Mouse (Mus musculus) lung, embryonic 14.5 days (tissue): ENCODE results near the gene Cenpm. TPM values are rescaled to one million over a fixed set of nuclear protein-coding genes. Genes with fewer than 3 reads are reported as not detected.
A peak's percentile ranks its signal among the peaks of the same experiment; 100 is the strongest.

Experiments
- ATAC-seq: fragments of 200-750 bp; cut with Nextera tagmentation; 2 replicates; pipeline ENCODE4 v1.8.0; 2017; ENCODE audit warnings: mild to moderate bottlenecking, moderate TSS enrichment, moderate library complexity; ENCODE audit not compliant: insufficient read depth
- DNase-seq: peaks from one replicate; pipeline ENCODE4 v3.0.0-alpha.2; 2015
- H3K27ac ChIP-seq: fragments of 300-500 bp; sonication (generic); 2 replicates; pipeline ENCODE4 v1.5.1; 2014; ENCODE audit warnings: low read depth, mild to moderate bottlenecking, moderate library complexity
- H3K27me3 ChIP-seq: fragments of 300-500 bp; sonication (generic); 2 replicates; pipeline ENCODE4 v1.6.1; 2014; ENCODE audit warnings: low read length, control low read depth; ENCODE audit not compliant: insufficient read depth
- H3K36me3 ChIP-seq: fragments of 300-500 bp; sonication (generic); 2 replicates; pipeline ENCODE4 v1.6.1; 2014; ENCODE audit warnings: control low read depth; ENCODE audit not compliant: insufficient read depth
- H3K4me1 ChIP-seq: fragments of 300-500 bp; sonication (generic); 2 replicates; pipeline ENCODE4 v1.6.1; 2014; ENCODE audit warnings: antibody characterized with exemption, control low read depth; ENCODE audit not compliant: insufficient read depth
- H3K4me2 ChIP-seq: fragments of 300-500 bp; sonication (generic); 2 replicates; pipeline ENCODE4 v1.6.1; 2014; ENCODE audit warnings: mild to moderate bottlenecking
- H3K4me3 ChIP-seq: fragments of 300-500 bp; sonication (generic); 2 replicates; pipeline ENCODE4 v1.5.1; 2014; ENCODE audit warnings: low read depth, low read length
- H3K9ac ChIP-seq: fragments of 300-500 bp; sonication (generic); 2 replicates; pipeline ENCODE4 v1.6.1; 2014
- H3K9me3 ChIP-seq: fragments of 300-500 bp; sonication (generic); 2 replicates; pipeline ENCODE4 v1.6.1; 2016; ENCODE audit warnings: low read depth, low read length, control low read depth
- CTCF ChIP-seq: IDR thresholded peaks from 2 replicates; pipeline ENCODE4 v1.5.1; 2016; ENCODE audit warnings: antibody characterized with exemption, low read depth
- WGBS: fragments of 180-500 bp; shearing (Covaris S2); extraction: QIAGEN DNeasy Blood & Tissue Kit; methylation state at CpG from one replicate; pipeline ENCODE4 v1.1.7; 2014; 5-methylcytosine and 5-hydroxymethylcytosine counted together
- polyA plus RNA-seq: library from polyadenylated mRNA; unstranded; fragments of >200 nt; fragmentation: Nextera tagmentation; extraction: Ambion mirVana; gene quantifications from 2 replicates; pipeline ENCODE4 v1.2.1, GENCODE M21; 2014

The Cenpm gene
- polyA plus RNA-seq, 1 experiment from 2014 or later: 86.9 TPM

- no peak for TF ChIP-seq CTCF
- Histone ChIP-seq H3K36me3 (peaks cover 6% of the 10 kb centered on the region; the same call in 1 of the 2 replicates), H3K4me1 (no peaks in the 10 kb centered on the region), H3K9ac (no peak overlapping the region), H3K27me3 (peaks cover 2% of the 10 kb centered on the region; the same call in 1 of the 2 replicates), H3K9me3 (no peaks in the 10 kb centered on the region), H3K4me2 (no peak overlapping the region), H3K27ac (no peak overlapping the region), H3K4me3 (no peak overlapping the region)
- WGBS: 66% methylated on average over 6 of the region's 6 CpGs
- ATAC-seq (no peak), DNase-seq (no peak)
Measured at GRCm38 (mm10) chr15:82230098-82230611, 14.4 kb downstream of the Cenpm start.

- Histone ChIP-seq H3K27ac (peak overlapping the region; percentile 32; the same call in 1 of the 2 replicates), H3K4me2 (no peak overlapping the region), H3K27me3 (peaks cover 8% of the 10 kb centered on the region), H3K9ac (no peak overlapping the region), H3K4me3 (no peak overlapping the region), H3K4me1 (no peaks in the 10 kb centered on the region), H3K36me3 (peaks cover 6% of the 10 kb centered on the region; the same call in 1 of the 2 replicates), H3K9me3 (no peaks in the 10 kb centered on the region)
- peak; percentile 32; the same call in 1 of the 2 replicates for ATAC-seq
- DNase-seq: no peak
- TF ChIP-seq CTCF: no peak
- WGBS: 39% methylated on average over 11 of the region's 11 CpGs
Measured at GRCm38 (mm10) chr15:82229542-82230045, 15.0 kb downstream of the Cenpm start.

GRCm38 (mm10) chr15:82225769-82226168, 18.8 kb downstream of the Cenpm start:
- Histone ChIP-seq H3K4me2 (no peak overlapping the region), H3K9me3 (no peaks in the 10 kb centered on the region), H3K4me1 (peaks cover 4% of the 10 kb centered on the region; the same call in 1 of the 2 replicates), H3K27ac (no peak overlapping the region), H3K4me3 (no peak overlapping the region), H3K9ac (no peak overlapping the region), H3K27me3 (peaks cover 29% of the 10 kb centered on the region), H3K36me3 (no peaks in the 10 kb centered on the region)
- ATAC-seq (no peak), DNase-seq (no peak)
- WGBS: 89% methylated on average over 5 of the region's 5 CpGs
- TF ChIP-seq CTCF: no peak

- Histone ChIP-seq H3K4me3 (peak overlapping the region; percentile 30), H3K4me1 (peaks cover 4% of the 10 kb centered on the region; the same call in 1 of the 2 replicates), H3K36me3 (no peaks in the 10 kb centered on the region), H3K4me2 (peak overlapping the region; percentile 65), H3K9ac (no peak overlapping the region), H3K27me3 (peaks cover 31% of the 10 kb centered on the region), H3K27ac (no peak overlapping the region), H3K9me3 (no peaks in the 10 kb centered on the region)
- peak; percentile 6; the same call in 1 of the 2 replicates for ATAC-seq
- DNase-seq: no peak
- 36% methylated on average over 7 of the region's 7 CpGs for WGBS
- no peak for TF ChIP-seq CTCF
Measured at GRCm38 (mm10) chr15:82224602-82225215, 19.8 kb downstream of the Cenpm start.

- peaks cover 4% of the 10 kb centered on the region; the same call in 1 of the 2 replicates for H3K4me1 ChIP-seq
- H3K4me3 ChIP-seq: peak within 1 kb of the TSS; percentile 30
- no peaks in the 10 kb centered on the region for H3K36me3 ChIP-seq
- 2% methylated on average over 43 of the region's 44 CpGs for WGBS
- ATAC-seq (peak; percentile 59; the same call in 1 of the 2 replicates), DNase-seq (peak; percentile 64)
- no peak within 1 kb of the TSS for H3K27ac ChIP-seq
- H3K4me2 ChIP-seq: peak within 1 kb of the TSS; percentile 65
- TF ChIP-seq CTCF: no peak
- no peaks in the 10 kb centered on the region for H3K9me3 ChIP-seq
- peaks cover 31% of the 10 kb centered on the region for H3K27me3 ChIP-seq
- no peak within 1 kb of the TSS for H3K9ac ChIP-seq
Measured at GRCm38 (mm10) chr15:82223657-82224601, 20.6 kb downstream of the Cenpm start, which contains the start of gene Tnfrsf13c. TSS of gene Tnfrsf13c (minus strand) at chr15:82224369.

- ATAC-seq (no peak), DNase-seq (no peak)
- H3K36me3 ChIP-seq: no peaks in the 10 kb centered on the region
- H3K9ac ChIP-seq: no peak overlapping the region
- H3K27ac ChIP-seq: no peak overlapping the region
- TF ChIP-seq CTCF: no peak
- peaks cover 4% of the 10 kb centered on the region; the same call in 1 of the 2 replicates for H3K4me1 ChIP-seq
- no peak overlapping the region for H3K4me2 ChIP-seq
- 18% methylated on average over 7 of the region's 7 CpGs for WGBS
- no peak overlapping the region for H3K4me3 ChIP-seq
- H3K9me3 ChIP-seq: no peaks in the 10 kb centered on the region
- peaks cover 31% of the 10 kb centered on the region for H3K27me3 ChIP-seq
Measured at GRCm38 (mm10) chr15:82223251-82223650, 21.3 kb downstream of the Cenpm start.
